In genomic region chr12:30372933-30373501, GRCm38 (mm10) we compare ENCODE assay signal across 9 mouse cellular contexts. TPM values are rescaled to one million over a fixed set of nuclear protein-coding genes. Genes with fewer than 3 reads are reported as not detected.
DNase-seq lines count a peak whose midpoint lies in the region; ATAC-seq and TF ChIP-seq lines count a peak whose summit lies in the region.
"Had no signal": no experiment of that assay in that cellular context is flagged by ENCODE, and none has a peak within 500 bp of the region (broad histone marks: within the 10 kb centered on the region; RNA-seq: fewer than 3 reads in every experiment).

TSS of gene Sntg2 (minus strand) at chr12:30373375.

- H3K9ac ChIP-seq in ES-Bruce4 (ENCODE audit: low read depth, poor library complexity, severe bottlenecking): peak within 1 kb of the TSS; percentile 68
- H3K9ac ChIP-seq in liver, embryonic 15.5 days: no peak within 1 kb of the TSS

- no peak for TF ChIP-seq POLR2A in ES-Bruce4 (IDR thresholded peaks at IDR 0.05; ENCODE audit: insufficient read depth, low read length)
- 0 out of 2 replicates have a peak, but pooled peaks have one; percentile 26 for TF ChIP-seq POLR2A in olfactory bulb, adult 2 months (IDR thresholded peaks at IDR 0.05; ENCODE audit: insufficient read depth, low read depth, low read length)
- TF ChIP-seq POLR2A in thymus, adult 2 months (IDR thresholded peaks at IDR 0.05; ENCODE audit: control insufficient read depth, extremely low read depth, insufficient read depth, low read length, poor library complexity): no peak

- peak; percentile 80 for ATAC-seq in liver, embryonic 15.5 days (ENCODE audit: insufficient read depth)

- WGBS in liver, embryonic 15.5 days (ENCODE audit: insufficient replicate concordance): under 1% methylated on average over 39 of the region's 39 CpGs
- under 1% methylated on average over 39 of the region's 39 CpGs for WGBS in olfactory bulb, adult 2 months
- 4% methylated on average over 37 of the region's 39 CpGs for WGBS in thymus, adult 2 months

- H3K4me2 ChIP-seq in liver, embryonic 15.5 days: peak within 1 kb of the TSS; percentile 63

- H3K9me3 ChIP-seq in ES-Bruce4 (replicated peaks; ENCODE audit: control insufficient read depth, insufficient read depth, low read length, poor library complexity, severe bottlenecking): no peaks in the 10 kb centered on the region
- no peaks in the 10 kb centered on the region for H3K9me3 ChIP-seq in liver, embryonic 15.5 days (replicated peaks)

- H3K36me3 ChIP-seq in ES-Bruce4 (ENCODE audit: control insufficient read depth, insufficient read depth, low read length, poor library complexity, severe bottlenecking): no peaks in the 10 kb centered on the region
- H3K36me3 ChIP-seq in liver, embryonic 15.5 days (replicated peaks): no peaks in the 10 kb centered on the region
- no peaks in the 10 kb centered on the region for H3K36me3 ChIP-seq in thymus, adult 2 months (ENCODE audit: control insufficient read depth, insufficient read depth, low read length)

- H3K4me3 ChIP-seq in ES-Bruce4 (ENCODE audit: low read depth, low read length): peak within 1 kb of the TSS; percentile 68
- peak within 1 kb of the TSS; percentile 31 for H3K4me3 ChIP-seq in liver, embryonic 15.5 days (replicated peaks)
- peak within 1 kb of the TSS; percentile 52 for H3K4me3 ChIP-seq in olfactory bulb, adult 2 months (ENCODE audit: insufficient read depth, low read depth, low read length)
- no peak within 1 kb of the TSS for H3K4me3 ChIP-seq in thymus, adult 2 months (ENCODE audit: control insufficient read depth, insufficient read depth, low read length)

- peak; percentile 26 for DNase-seq in cerebellum, adult 9-11 months
- DNase-seq in frontal cortex, adult 2 months (ENCODE audit: extremely low spot score in 1 of 2, low spot score in 1 of 2): peak; percentile 46 to 76
- DNase-seq in heart, postnatal 4 days: peak; percentile 85
- DNase-seq in layer of hippocampus, adult 11-12 months (ENCODE audit: low spot score): peak; percentile 66
- DNase-seq in thymus, adult 2 months: peak; percentile 13

- TF ChIP-seq CTCF in ES-Bruce4 (IDR thresholded peaks at IDR 0.05; ENCODE audit: low read depth, low read length): no peak
- TF ChIP-seq CTCF in olfactory bulb, adult 2 months (IDR thresholded peaks at IDR 0.05; ENCODE audit: insufficient read depth, low read depth, low read length): no peak
- TF ChIP-seq CTCF in thymus, adult 2 months (IDR thresholded peaks at IDR 0.05; ENCODE audit: borderline replicate concordance, control insufficient read depth, extremely low read depth, insufficient read depth, low read length, poor library complexity): no peak

- no peaks in the 10 kb centered on the region; the same call in 1 of the 2 replicates for H3K27me3 ChIP-seq in ES-Bruce4 (ENCODE audit: control insufficient read depth, insufficient read depth, low read length, poor library complexity, severe bottlenecking)
- H3K27me3 ChIP-seq in liver, embryonic 15.5 days: peaks cover 24% of the 10 kb centered on the region; the same call in 1 of the 2 replicates
- H3K27me3 ChIP-seq in thymus, adult 2 months (ENCODE audit: control insufficient read depth, insufficient read depth, low read length): no peaks in the 10 kb centered on the region
- H3K27me3 ChIP-seq: CH12.LX had no signal

- H3K4me1 ChIP-seq in ES-Bruce4 (ENCODE audit: control insufficient read depth, insufficient read depth, low read length): no peaks in the 10 kb centered on the region
- H3K4me1 ChIP-seq in liver, embryonic 15.5 days (replicated peaks): peaks cover 3% of the 10 kb centered on the region; the same call in 1 of the 2 replicates
- H3K4me1 ChIP-seq in olfactory bulb, adult 2 months (ENCODE audit: control insufficient read depth, insufficient read depth, low read length): peaks cover 14% of the 10 kb centered on the region
- H3K4me1 ChIP-seq in thymus, adult 2 months (replicated peaks; ENCODE audit: control insufficient read depth, insufficient read depth, low read length): no peaks in the 10 kb centered on the region

- no peak within 1 kb of the TSS for H3K27ac ChIP-seq in ES-Bruce4 (ENCODE audit: insufficient read depth, low read length)
- H3K27ac ChIP-seq in liver, embryonic 15.5 days (replicated peaks): no peak within 1 kb of the TSS
- peak within 1 kb of the TSS; percentile 47 for H3K27ac ChIP-seq in olfactory bulb, adult 2 months (ENCODE audit: insufficient read depth, low read depth, low read length)
- no peak within 1 kb of the TSS for H3K27ac ChIP-seq in thymus, adult 2 months (ENCODE audit: control insufficient read depth, insufficient read depth, low read length)

- TF ChIP-seq EP300 in ES-Bruce4 (IDR thresholded peaks at IDR 0.05; ENCODE audit: insufficient read depth, low read depth, low read length): 0 out of 2 replicates have a peak, but pooled peaks have one; percentile 5

RNA-seq across cellular contexts. Expression of gene Sntg2, which starts in this region (rescaled TPM):
- 1.2 TPM in 1 of 2 replicates, not detected in the other for polyA plus RNA-seq in ES-Bruce4 (2011; ENCODE audit: insufficient read depth, insufficient read length, low read depth, missing spikeins)
- polyA plus RNA-seq in frontal cortex, adult 2 months (2012; rRNA removed): 8.0 and 9.2 TPM in 2 replicates
- 1 to 10 TPM; 1.8 to 2.5 TPM for total RNA-seq in heart, postnatal 4 days (2021)
- polyA plus RNA-seq in liver, embryonic 15.5 days (2015; fragmentation: Nextera tagmentation; extraction: Ambion mirVana): 0.10 and 0.26 TPM in 2 replicates
- polyA plus RNA-seq in olfactory bulb, adult 2 months (2012; ENCODE audit: insufficient read depth, insufficient read length, low replicate concordance, missing spikeins): not detected in 2 replicates
- polyA plus RNA-seq in thymus, adult 2 months (2012; rRNA removed): 0.19 and 0.22 TPM in 2 replicates
- total RNA-seq: CH12.LX had no signal

Comparison
In these comparisons a context has a peak if more than half of its experiments do, and no peak if none do; other contexts are left out.
1. Peak in ATAC-seq, H3K4me3 ChIP-seq and H3K4me2 ChIP-seq in liver, embryonic 15.5 days; RNA of the gene not detected or under 1 TPM.
2. Peak in DNase-seq in thymus, adult 2 months; RNA of the gene not detected or under 1 TPM.
3. DNase-seq: peak in every context shown above with its lines; median percentile 85 in heart, postnatal 4 days; 66 in layer of hippocampus, adult 11-12 months; 61 in frontal cortex, adult 2 months; 26 in cerebellum, adult 9-11 months; 13 in thymus, adult 2 months.